Mouse (Mus musculus): ENCODE data around the gene Vps13d. TPM values are rescaled to one million over a fixed set of nuclear protein-coding genes. Genes with fewer than 3 reads are reported as not detected.
A peak's percentile ranks its signal among the peaks of the same experiment; 100 is the strongest.

The Vps13d gene
- total RNA-seq, 2 experiments from 2014 or later: 22.7 to 25.9 TPM

GRCm38 (mm10) chr4:144996996-144997820, 197.6 kb downstream of the Vps13d start:
- intact Hi-C loops (cut with DNase I; ENCODE audit: low total_unique reads): no loop called here
- no peak for DNase-seq

DNA sequence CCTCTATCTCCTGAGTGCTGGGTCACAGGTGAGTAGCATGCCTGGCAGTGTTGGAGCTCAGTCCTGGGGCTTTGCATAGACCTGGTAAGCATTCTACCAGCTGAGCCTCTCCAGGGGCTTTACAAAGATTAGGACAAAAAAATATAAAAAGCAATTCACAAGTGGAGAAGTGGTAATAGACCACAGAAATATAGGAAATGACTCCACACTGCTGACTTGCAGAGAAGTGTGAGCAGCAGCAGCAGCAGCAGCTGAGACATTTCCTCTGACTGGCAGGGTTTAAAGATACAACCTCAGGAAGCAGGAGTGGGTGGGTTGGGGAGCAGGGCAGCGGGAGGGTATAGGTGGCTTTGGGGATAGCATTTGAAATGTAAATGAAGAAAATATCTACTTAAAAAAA, 199.0 kb downstream of the Vps13d start:
- intact Hi-C loops (cut with DNase I; ENCODE audit: low total_unique reads): loop anchor here (2.0 kb wide), 1 partner anchor 17 kb away; no protein-coding TSS in a partner anchor
- no peak for DNase-seq

DNA sequence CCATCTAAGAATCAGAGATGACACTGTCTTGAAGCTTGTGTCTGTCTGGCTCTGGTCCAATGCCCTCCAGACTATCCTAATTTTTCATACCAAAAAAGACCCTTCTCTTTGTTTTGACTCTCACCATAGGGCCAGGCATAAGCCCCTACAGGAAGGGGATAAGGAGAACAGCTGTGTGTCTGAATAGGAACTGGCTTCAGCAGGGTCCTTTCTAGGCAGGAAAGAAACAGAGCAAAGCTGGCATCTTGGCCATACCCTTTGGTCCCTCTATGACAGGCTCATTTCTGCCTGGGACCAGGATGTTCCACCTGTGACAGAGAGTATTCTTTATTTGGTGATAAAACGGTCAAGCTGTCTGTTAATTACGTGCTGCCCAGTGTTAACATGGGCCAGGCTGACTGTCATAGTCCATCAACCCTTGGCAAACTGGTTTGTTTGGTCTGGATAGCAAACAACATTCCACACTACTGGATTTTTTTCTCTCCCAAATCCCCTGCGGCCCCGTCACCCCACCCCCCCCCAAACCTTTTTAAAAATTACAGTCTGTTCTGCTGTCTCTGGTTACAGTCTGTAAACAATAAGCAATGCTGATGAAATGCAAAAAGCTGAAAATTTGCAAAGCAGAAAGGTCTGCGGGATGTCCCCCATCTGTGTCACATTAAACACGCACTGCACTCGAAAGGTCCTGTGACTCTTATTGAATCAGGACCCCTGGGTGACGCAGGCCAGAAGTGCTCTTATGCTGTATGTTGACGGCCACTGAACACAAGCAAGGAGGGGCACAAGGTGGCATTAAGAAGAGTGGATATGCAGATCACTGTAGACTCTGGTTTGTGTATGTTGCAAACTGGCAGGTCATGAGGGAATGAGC, 201.5 kb downstream of the Vps13d start:
- DNase-seq: no peak
- intact Hi-C loops (cut with DNase I; ENCODE audit: low total_unique reads): no loop called here

- no peak for DNase-seq
- intact Hi-C loops (cut with DNase I; ENCODE audit: low total_unique reads): no loop called here
These were observed 202.4 kb downstream of the Vps13d start for GRCm38 (mm10) chr4:144992413-144992812.

DNA sequence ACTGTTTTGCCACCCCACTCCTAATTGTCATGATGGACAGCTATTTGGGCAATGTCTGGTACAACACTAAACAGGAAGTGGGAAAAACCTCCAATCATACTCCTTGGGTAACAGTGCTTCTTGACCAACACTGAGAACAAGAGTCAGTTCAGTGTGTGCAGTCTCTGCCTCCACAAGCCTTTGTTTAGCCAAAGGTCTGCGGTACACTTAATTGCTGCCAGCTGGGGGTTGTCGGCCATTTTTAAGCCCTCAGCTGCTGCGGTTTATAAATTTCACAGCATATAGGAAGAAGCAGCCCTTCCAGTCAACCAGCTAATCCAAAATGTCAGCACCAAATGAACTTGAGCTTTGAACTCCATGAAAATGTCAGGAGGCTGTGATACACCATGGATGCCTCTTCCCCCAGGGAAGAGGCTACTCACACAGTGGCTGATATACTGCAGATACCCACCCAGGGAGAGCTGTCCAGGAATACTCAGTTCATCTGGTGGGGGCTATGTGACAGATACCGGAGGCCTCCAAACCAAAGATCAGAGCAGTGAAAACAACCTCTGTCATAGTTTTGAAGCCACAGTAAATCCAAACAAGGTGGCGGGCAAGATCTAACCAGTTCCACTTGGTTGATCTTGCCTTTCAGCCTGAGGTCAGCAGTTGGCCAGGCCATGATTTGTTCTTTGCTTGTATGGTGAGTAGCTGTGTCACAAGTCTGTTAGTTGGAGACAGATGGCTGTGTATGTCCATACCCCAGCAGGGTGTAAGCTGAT, 206.2 kb downstream of the Vps13d start:
- DNase-seq: no peak
- intact Hi-C loops (cut with DNase I; ENCODE audit: low total_unique reads): no loop called here

DNA sequence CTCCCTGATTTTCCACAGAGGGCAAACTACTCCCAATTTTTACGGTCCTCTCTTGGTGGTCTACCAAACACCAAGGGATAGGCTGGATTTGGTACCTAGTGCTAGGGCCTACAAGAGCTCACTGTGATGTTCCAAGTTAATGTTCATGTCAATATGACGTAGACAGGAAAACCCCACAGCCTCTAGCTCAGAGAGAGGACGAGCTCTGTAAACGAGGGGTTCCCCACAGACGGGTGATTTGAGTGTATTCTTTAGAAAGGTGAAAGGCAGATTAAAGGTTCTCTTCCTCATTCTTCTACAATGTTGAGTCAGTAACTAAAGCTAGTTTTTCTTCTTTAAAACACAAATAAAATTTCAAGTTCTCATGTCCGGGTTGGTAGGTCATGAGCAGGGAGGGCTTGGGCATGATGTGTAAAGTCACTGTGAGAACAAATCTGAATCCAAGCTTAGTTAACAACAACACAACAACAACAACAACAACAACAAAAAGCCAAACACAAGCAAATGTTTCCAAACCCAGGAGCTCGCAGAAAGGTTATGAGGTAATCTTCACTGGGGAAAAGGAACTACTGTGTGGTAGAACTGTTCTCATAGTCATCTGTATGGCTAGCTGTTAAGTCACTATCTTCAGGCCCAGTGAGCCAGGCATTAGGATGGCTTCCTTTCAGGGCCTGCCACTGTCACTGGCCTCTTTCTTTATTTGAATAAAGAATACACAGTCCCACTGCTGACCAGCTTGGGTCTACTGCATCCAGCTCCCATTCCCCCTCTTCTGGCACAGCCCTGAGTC, 208.6 kb downstream of the Vps13d start:
- intact Hi-C loops (cut with DNase I; ENCODE audit: low total_unique reads): no loop called here
- no peak for DNase-seq

- intact Hi-C loops (cut with DNase I; ENCODE audit: low total_unique reads): no loop called here
- no peak for DNase-seq
These were observed 210.9 kb downstream of the Vps13d start for GRCm38 (mm10) chr4:144983821-144984371.

DNA sequence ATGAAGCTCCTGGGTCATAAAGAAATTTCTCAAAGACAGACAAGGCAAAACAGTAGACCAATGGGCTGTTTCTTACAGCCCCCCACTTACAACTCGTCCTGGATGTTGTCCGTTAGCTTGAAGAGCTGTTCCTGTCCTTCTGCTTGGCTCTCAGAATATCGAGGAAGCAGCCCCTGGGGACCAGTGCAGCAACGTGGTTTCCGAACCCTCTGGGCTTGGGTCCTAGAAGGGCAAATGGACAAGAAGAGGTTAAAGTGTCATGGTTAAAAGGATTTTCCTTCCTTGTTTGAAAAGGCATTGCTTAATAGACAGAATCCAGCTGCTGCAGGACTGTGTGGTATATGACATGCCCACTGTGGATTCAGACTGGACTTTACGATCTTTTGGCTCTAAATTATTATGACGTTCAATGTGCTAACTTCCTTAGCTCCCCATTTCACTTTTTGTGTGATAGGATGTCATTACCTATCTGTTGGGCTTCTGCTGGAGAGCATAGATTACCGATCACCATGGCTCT, 211.5 kb downstream of the Vps13d start:
- no peak for DNase-seq
- intact Hi-C loops (cut with DNase I; ENCODE audit: low total_unique reads): no loop called here

GRCm38 (mm10) chr4:144980811-144981551, 213.8 kb downstream of the Vps13d start:
- DNase-seq: no peak
- intact Hi-C loops (cut with DNase I; ENCODE audit: low total_unique reads): no loop called here

DNA sequence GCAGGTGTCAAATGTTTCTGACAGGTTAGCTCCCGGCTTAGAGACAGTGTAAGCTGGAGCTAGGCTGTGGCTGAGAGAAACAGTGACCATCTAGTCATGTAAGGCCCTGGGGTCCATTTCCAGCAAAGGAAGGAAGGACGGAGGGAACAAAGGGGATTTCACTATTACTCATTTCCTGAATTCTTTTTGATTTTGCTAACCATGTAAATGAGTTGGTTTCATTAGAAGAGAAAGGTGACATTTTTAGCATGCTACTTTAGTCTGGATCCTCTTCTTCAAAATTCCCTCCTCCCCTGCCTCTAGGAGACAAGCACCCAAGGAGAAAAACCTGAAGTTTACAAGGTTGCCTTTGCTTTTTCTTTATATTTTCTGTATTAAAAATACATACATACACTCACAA, 214.7 kb downstream of the Vps13d start:
- no peak for DNase-seq
- intact Hi-C loops (cut with DNase I; ENCODE audit: low total_unique reads): no loop called here

- DNase-seq: no peak
- intact Hi-C loops (cut with DNase I; ENCODE audit: low total_unique reads): loop anchor here (2.0 kb wide), 1 partner anchor 17 kb away; no protein-coding TSS in a partner anchor
These were observed 216.8 kb downstream of the Vps13d start for GRCm38 (mm10) chr4:144978039-144978438.

GRCm38 (mm10) chr4:144977057-144977456, 217.7 kb downstream of the Vps13d start:
- DNase-seq: no peak
- intact Hi-C loops (cut with DNase I; ENCODE audit: low total_unique reads): no loop called here

DNA sequence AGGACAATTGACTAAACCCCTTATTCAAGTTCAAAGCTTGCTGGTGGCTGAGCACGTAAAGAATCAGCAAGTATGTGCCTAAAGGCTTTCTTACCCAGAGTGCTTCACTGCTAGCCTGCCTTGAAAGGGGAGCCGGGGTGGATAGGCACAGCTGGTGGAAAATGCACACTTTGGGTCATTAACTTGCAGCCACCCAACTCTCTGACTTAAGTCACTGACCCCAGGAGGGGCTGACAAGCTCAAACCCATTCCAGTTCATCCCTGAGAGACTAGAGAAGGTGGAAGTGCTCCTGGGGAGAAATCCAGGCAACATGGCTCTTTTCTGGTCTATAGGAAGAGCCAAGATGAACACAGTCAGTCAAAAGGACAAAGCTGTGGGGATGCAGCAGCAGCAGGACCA, 219.3 kb downstream of the Vps13d start:
- DNase-seq: no peak
- intact Hi-C loops (cut with DNase I; ENCODE audit: low total_unique reads): no loop called here

DNA sequence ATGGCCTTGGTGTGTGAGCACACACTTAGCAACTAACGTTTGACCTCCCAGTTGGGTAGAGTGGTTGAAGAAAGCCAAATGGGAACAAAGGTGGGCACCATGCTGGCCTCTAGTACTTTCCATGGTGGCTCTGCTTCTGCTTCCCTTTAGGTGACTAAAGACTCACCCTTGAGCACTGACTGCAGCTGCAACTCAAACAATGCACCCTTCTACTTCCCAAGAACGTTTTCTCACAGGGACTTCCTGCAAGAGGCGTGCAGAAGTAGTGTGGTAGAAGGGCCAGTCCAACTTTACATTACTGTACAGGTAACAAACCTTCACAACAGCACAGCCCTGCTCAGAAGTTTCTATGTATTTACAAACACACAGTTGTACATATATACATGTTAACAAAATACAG, 220.3 kb downstream of the Vps13d start:
- intact Hi-C loops (cut with DNase I; ENCODE audit: low total_unique reads): no loop called here
- DNase-seq: no peak

DNA sequence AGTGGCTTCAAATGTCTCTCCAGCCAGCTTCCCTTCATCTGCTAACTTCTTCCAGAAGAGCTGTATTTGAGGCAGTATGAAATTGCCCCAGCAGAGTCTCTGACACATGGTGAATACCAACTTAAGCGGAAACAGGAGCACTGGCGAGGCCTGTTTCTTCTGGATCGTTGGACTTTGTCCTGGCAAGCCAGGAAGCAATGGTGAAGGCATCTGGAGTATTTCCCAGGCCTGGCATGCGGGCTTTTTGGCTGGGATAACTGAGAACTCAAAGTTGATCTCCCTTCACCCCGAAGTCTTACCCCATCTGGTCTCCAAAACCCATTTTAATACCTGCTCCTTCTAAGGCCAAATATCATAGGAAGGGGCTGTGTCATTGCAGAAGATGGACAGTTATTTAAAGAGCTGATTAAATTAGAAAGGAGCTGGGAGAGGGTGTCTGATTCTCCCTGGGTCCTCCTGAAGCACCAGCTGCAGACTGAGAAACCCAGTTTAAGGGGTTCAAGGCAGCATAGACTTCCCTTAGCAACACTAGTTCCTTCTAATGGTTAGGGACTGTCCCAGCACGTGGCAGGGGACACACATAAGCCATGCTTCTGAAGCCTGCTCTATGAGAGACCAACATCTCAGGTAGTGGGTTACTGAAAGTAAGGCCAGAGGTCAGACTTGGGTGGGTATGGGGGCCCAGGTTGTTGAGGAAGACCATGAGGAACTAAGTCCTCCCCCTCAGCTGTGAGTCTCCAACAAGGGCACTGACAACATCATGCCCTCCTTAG, 221.7 kb downstream of the Vps13d start:
- intact Hi-C loops (cut with DNase I; ENCODE audit: low total_unique reads): no loop called here
- peak; percentile 58 for DNase-seq

- intact Hi-C loops (cut with DNase I; ENCODE audit: low total_unique reads): no loop called here
These were observed 223.8 kb downstream of the Vps13d start for GRCm38 (mm10) chr4:144971048-144971447.

GRCm38 (mm10) chr4:144969030-144969429, 225.8 kb downstream of the Vps13d start:
- no peak for DNase-seq
- intact Hi-C loops (cut with DNase I; ENCODE audit: low total_unique reads): no loop called here

More at GRCm38 (mm10) chr4:144971048-144971447, 223.8 kb downstream of the Vps13d start:
- no peak for DNase-seq

Measured in gastrocnemius, postnatal 14 days (tissue).